Mouse (Mus musculus) heart, adult 2 months (tissue): Measurements from ENCODE around the gene Tmem62.

Experiments used
- CTCF ChIP-seq: fragments of 200-600 bp; IDR thresholded peaks from 2 replicates; pipeline ENCODE4 v1.8.1; 2022; ENCODE audit warnings: antibody characterized with exemption, mild to moderate bottlenecking, moderate library complexity
- EP300 ChIP-seq: fragments of 200-500 bp; IDR thresholded peaks from 2 replicates; pipeline ENCODE4 v1.6.1; 2011; ENCODE audit warnings: low read depth, low read length, control low read depth; ENCODE audit not compliant: insufficient read depth
- POLR2A ChIP-seq: fragments of 200-500 bp; IDR thresholded peaks from 2 replicates; pipeline ENCODE4 v1.6.1; 2011; ENCODE audit warnings: mild to moderate bottlenecking, low read depth, low read length, control low read depth; ENCODE audit not compliant: insufficient read depth

GRCm38 (mm10) chr2:121009071-121009677, 32.4 kb downstream of the Tmem62 start:
- no peak for TF ChIP-seq CTCF
- TF ChIP-seq POLR2A, result no peak
- no peak for TF ChIP-seq EP300
